Mouse (Mus musculus) cerebellum, adult 2 months (tissue): Measurements from ENCODE around the gene Il1rl1. TPM values are rescaled to one million over a fixed set of nuclear protein-coding genes. Genes with fewer than 3 reads are reported as not detected.

ENCODE experiments used
- DNase-seq, 2 experiments: peaks; one replicate each; pipeline ENCODE4 v3.0.0; 2021
- H3K27ac ChIP-seq: fragments of 200-500 bp; 2 replicates; pipeline ENCODE4 v1.5.1; 2012; ENCODE audit warnings: low read length, control low read depth, inconsistent platforms; ENCODE audit not compliant: insufficient read depth
- H3K27me3 ChIP-seq: fragments of 200-500 bp; 2 replicates; pipeline ENCODE4 v1.6.1; 2012; ENCODE audit warnings: inconsistent platforms, mild to moderate bottlenecking, low read length, moderate library complexity; ENCODE audit not compliant: control insufficient read depth, insufficient read depth
- H3K4me1 ChIP-seq: fragments of 200-500 bp; 2 replicates; pipeline ENCODE4 v1.6.1; 2011; ENCODE audit warnings: low read length; ENCODE audit not compliant: control insufficient read depth, insufficient read depth
- H3K4me3 ChIP-seq: fragments of 200-500 bp; replicated peaks from 2 replicates; pipeline ENCODE3; 2011; ENCODE audit warnings: mild to moderate bottlenecking, low read depth, low read length, control low read depth; ENCODE audit not compliant: insufficient read depth
- CTCF ChIP-seq: fragments of 200-500 bp; IDR thresholded peaks from 2 replicates; pipeline ENCODE4 v1.5.1; 2011; ENCODE audit warnings: low read depth, mild to moderate bottlenecking, control low read depth, low read length, moderate library complexity, borderline replicate concordance; ENCODE audit not compliant: insufficient read depth
- POLR2A ChIP-seq: fragments of 200-500 bp; IDR thresholded peaks from 2 replicates; pipeline ENCODE4 v1.6.1; 2011; ENCODE audit warnings: low read length, control low read depth, borderline replicate concordance; ENCODE audit not compliant: insufficient read depth
- WGBS: fragments of 180-500 bp; shearing (Covaris S2); methylation state at CpG from one replicate; pipeline ENCODE4 v1.1.7; 2018; 5-methylcytosine and 5-hydroxymethylcytosine counted together
- polyA plus RNA-seq: library from polyadenylated mRNA; depleted of rRNA; stranded (reverse); fragments of >200 nt; gene quantifications from 2 replicates; pipeline ENCODE4 v1.2.3, GENCODE M21; 2012

Gene Il1rl1
- polyA plus RNA-seq, 1 experiment: 0.33 TPM

DNA sequence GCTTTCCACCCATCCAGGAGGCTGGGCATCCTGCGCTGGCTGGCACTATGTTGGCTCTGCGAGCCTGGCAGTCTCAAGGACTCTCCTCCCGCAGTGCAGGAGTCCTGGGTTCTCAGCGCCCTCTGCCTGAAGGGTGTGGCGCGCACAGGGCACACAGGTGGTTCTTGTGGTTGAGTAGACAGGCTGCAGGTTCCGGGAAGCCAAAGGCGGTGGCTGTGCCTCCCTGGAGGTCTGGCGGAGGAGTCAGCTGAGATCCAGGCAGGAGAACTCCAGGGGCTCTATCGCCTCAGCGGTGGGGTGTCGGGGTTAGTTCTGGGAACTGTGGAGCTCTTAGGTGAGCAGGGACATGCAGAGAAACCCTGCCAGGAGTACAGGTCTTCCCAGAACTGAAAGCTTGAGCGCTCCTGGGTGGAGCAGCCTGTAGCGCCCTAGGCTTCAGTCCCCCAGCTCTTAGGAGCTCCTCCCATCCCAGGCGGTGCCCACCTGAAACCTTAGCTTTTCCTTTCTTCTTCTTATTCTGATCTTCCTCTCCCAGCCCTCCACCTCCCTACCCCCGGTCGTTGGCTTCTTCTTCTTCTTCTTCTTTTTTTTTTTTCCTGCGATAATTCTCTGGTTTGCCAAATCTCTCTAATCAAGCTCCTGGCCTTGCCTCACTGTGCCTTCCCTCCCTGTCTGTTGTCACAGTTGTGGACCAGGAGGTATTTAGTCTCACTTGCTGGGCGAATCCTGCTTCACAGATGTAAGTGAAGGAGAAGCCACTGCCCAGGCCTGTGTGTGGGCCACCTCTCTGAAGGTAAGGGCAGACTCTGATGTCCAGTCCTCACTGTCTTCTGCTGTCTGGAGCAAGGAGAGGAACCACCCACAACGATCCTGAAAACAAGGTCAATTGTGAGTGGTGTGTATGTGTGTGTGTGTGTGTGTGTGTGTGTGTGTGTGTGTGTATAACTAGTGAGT lies 36.4 kb downstream of the Il1rl1 start, which contains the start of gene Il18r1:
TSS of gene Il18r1 (plus strand) at position 76 of the 954 bp plus-strand sequence.
- Histone ChIP-seq H3K27ac (no peak within 1 kb of the TSS), H3K27me3 (no peaks in the 10 kb centered on the region), H3K4me3 (no peak within 1 kb of the TSS), H3K4me1 (no peaks in the 10 kb centered on the region)
- no peak for TF ChIP-seq CTCF
- no peak for TF ChIP-seq POLR2A
- no peak for DNase-seq
- 37% methylated on average over 20 of the region's 20 CpGs for WGBS

DNA sequence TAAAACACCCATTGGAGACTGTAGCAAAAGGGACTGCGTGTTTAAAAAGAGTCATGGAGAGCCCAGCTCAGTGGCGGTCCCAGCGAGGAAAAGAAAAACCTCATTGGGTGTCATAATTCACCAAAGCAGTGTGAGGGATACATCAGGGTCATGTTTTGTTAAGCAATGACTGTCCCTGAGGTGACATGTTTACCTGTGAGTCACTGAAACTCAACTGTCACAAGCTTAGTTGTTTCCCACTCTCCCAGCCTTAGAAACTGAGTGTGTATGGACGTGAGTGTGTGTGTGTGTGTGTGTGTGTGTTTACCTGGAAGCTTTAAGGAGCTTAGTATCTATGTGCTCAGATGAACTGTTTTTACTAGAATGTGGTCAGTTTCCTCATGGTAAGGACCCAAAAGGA lies 37.9 kb downstream of the Il1rl1 start:
- 88% methylated on average over 4 of the region's 4 CpGs for WGBS
- H3K4me3 ChIP-seq: no peak overlapping the region
- H3K27me3 ChIP-seq: no peaks in the 10 kb centered on the region
- no peak overlapping the region for H3K27ac ChIP-seq
- TF ChIP-seq POLR2A: no peak
- TF ChIP-seq CTCF: no peak
- no peaks in the 10 kb centered on the region for H3K4me1 ChIP-seq
- DNase-seq: no peak

DNA sequence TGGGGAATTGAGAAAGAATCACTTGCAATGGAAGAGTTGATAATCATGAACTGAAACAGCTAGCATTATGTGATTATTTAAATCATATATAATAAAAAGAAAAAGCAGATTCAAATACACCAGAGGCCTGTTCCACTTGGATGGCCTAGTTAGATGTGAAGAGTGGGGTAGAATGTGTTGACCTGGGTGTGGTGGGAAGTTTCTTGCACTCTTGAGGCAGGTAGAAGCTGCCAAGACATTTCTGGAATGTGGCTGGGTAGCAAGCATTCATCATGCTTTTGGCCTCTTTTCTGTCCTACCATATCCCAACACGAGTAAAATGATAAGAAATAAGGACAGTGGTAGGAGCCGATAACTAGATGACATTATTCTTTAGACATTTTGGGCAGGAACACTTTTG lies 39.4 kb downstream of the Il1rl1 start:
- no peaks in the 10 kb centered on the region for H3K27me3 ChIP-seq
- DNase-seq: no peak
- no peaks in the 10 kb centered on the region for H3K4me1 ChIP-seq
- no peak overlapping the region for H3K4me3 ChIP-seq
- no peak overlapping the region for H3K27ac ChIP-seq
- TF ChIP-seq POLR2A (no peak), CTCF (no peak)
- WGBS: 79% methylated on average over 2 of the region's 2 CpGs

DNA sequence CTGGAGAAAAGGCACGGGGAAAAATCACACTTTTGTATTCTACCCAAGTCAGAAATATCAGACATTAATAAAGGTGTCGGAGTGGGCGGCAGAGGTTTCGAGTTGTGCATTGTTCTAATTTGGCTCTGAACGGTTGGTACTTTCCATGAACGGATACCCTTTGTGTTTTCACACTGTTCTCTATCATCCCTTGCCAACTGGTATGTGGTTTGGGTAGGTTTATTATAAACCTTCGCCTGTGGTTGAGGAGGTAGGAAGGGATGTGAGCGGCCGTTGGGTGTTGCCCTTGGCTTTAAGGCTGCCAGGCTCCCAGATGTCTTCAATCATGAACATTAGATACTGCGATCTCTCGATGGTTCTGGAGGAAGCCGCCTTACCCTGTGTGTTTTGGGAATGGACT lies 40.5 kb downstream of the Il1rl1 start:
- H3K4me3 ChIP-seq: no peak overlapping the region
- no peaks in the 10 kb centered on the region for H3K4me1 ChIP-seq
- TF ChIP-seq CTCF: no peak
- TF ChIP-seq POLR2A: no peak
- H3K27ac ChIP-seq: no peak overlapping the region
- DNase-seq: no peak
- no peaks in the 10 kb centered on the region for H3K27me3 ChIP-seq
- WGBS: 86% methylated on average over 12 of the region's 12 CpGs

DNA sequence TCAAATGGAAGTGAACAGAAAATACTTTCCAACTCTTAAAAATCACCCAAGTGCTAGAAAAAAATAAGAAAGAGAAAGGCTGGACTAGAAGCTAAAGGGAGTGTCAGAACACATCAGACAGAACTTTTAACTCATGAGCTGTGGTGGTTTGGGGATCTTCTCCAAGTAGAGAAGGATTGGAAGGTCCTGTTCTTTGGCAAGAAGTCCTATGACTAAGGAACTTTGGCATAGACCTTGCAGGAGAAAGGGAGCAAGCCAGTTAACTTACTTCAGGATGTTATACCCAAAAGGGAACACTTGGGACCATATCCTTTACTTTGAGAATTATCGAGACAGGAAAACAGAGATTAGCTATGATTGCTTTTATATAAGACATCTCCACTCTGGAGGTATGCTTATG lies 43.0 kb downstream of the Il1rl1 start:
- 95% methylated on average over 1 of the region's 1 CpGs for WGBS
- H3K27ac ChIP-seq: no peak overlapping the region
- TF ChIP-seq CTCF (no peak), POLR2A (no peak)

DNA sequence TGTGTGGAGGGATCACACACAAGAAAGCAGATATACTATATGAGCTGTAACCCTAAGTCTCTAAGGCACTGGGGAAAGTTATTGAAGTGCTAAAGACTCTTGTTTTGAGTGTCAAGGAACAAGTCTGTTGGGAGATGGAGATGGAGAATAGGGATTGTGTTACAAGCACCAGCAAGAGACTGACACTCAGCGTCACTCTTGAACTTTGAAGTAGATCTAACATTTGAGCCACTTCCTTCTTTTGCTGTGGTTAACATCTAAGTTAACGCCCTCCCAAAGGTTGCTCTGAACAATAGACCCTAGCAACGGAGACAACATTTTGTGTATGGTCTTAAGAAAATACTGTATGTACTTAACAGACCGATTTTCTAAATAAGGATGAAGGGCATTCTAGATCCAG lies 44.3 kb downstream of the Il1rl1 start:
- H3K4me1 ChIP-seq: no peaks in the 10 kb centered on the region

More for the DNA sequence above, 43.0 kb downstream of the Il1rl1 start:
- no peak for DNase-seq
- no peaks in the 10 kb centered on the region for H3K27me3 ChIP-seq
- H3K4me3 ChIP-seq: no peak overlapping the region
- H3K4me1 ChIP-seq: no peaks in the 10 kb centered on the region

DNA sequence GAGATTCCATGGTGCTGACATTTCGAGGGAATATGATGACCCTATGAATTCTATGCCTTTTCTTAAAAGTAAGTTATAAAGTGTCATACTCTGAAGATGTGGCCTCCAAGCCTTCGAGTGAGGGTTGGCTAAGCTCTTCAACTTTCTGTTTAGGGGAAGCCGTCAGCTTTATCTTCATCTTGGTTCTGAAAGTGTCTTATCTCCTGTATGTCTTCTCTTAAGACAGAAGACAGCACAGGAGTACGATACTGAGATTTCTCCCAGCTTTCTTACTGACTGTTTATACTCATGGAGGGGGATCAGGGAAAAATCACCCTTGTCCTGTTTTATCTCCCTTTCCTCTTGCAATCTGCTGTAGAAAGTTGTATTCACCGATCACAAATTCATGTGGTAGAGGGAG lies 45.0 kb downstream of the Il1rl1 start:
- Histone ChIP-seq H3K4me1 (no peaks in the 10 kb centered on the region), H3K4me3 (no peak overlapping the region), H3K27ac (no peak overlapping the region), H3K27me3 (no peaks in the 10 kb centered on the region)
- DNase-seq: no peak
- TF ChIP-seq POLR2A (no peak), CTCF (no peak)
- 87% methylated on average over 5 of the region's 5 CpGs for WGBS

More for the DNA sequence above, 44.3 kb downstream of the Il1rl1 start:
- H3K4me3 ChIP-seq: no peak overlapping the region
- WGBS: 94% methylated on average over 4 of the region's 4 CpGs
- H3K27ac ChIP-seq: no peak overlapping the region
- no peak for TF ChIP-seq POLR2A
- no peak for TF ChIP-seq CTCF
- DNase-seq: no peak
- H3K27me3 ChIP-seq: no peaks in the 10 kb centered on the region

DNA sequence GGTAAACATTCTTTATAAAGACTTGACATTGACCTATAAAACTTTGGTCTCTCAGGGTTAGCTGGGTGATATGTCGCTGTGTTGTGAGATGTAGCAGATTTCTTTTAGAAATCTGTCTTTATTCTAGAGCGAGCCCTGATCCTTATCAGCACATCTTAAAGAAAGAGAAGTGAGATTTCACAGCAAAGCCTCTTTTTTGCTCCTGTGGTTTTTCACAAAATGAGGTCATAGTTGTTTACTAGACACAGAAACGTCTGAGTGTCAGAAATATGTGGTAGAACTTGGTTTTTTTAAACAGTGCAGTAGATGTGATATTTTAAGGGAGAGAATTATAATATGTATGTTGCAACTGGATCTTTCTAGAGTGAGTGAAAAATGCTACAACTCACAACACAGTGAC lies 46.3 kb downstream of the Il1rl1 start:
- Histone ChIP-seq H3K4me1 (no peaks in the 10 kb centered on the region), H3K27me3 (no peaks in the 10 kb centered on the region), H3K4me3 (no peak overlapping the region), H3K27ac (no peak overlapping the region)
- no peak for TF ChIP-seq POLR2A
- no peak for DNase-seq
- 66% methylated on average over 3 of the region's 3 CpGs for WGBS
